Mouse (Mus musculus) liver, embryonic 15.5 days (tissue): ENCODE results near the gene Rerg. TPM values are rescaled to one million over a fixed set of nuclear protein-coding genes. Genes with fewer than 3 reads are reported as not detected.

Experiments used
- ATAC-seq: fragments of 200-750 bp; cut with Nextera tagmentation; 2 replicates; pipeline ENCODE4 v1.8.0; 2017; ENCODE audit warnings: moderate number of reproducible peaks, mild to moderate bottlenecking, moderate library complexity; ENCODE audit not compliant: insufficient read depth
- H3K27ac ChIP-seq: fragments of 300-500 bp; sonication (generic); replicated peaks from 2 replicates; pipeline ENCODE4 v1.5.1; 2015; ENCODE audit warnings: mild to moderate bottlenecking, inconsistent platforms
- H3K27me3 ChIP-seq: fragments of 300-500 bp; sonication (generic); 2 replicates; pipeline ENCODE4 v1.6.1; 2015; ENCODE audit warnings: mild to moderate bottlenecking, inconsistent platforms
- H3K36me3 ChIP-seq: fragments of 300-500 bp; sonication (generic); replicated peaks from 2 replicates; pipeline ENCODE4 v1.6.1; 2015; ENCODE audit warnings: moderate library complexity, mild to moderate bottlenecking, inconsistent platforms
- H3K4me1 ChIP-seq: fragments of 300-500 bp; sonication (generic); replicated peaks from 2 replicates; pipeline ENCODE4 v1.6.1; 2015; ENCODE audit warnings: inconsistent platforms
- H3K4me2 ChIP-seq: fragments of 300-500 bp; sonication (generic); 2 replicates; pipeline ENCODE4 v1.6.1; 2015; ENCODE audit warnings: moderate library complexity, mild to moderate bottlenecking, inconsistent platforms
- H3K4me3 ChIP-seq: fragments of 300-500 bp; sonication (generic); replicated peaks from 2 replicates; pipeline ENCODE4 v1.5.1; 2015; ENCODE audit warnings: mild to moderate bottlenecking, inconsistent platforms
- H3K9ac ChIP-seq: fragments of 300-500 bp; sonication (generic); 2 replicates; pipeline ENCODE4 v1.6.1; 2015; ENCODE audit warnings: moderate library complexity, mild to moderate bottlenecking, inconsistent platforms
- H3K9me3 ChIP-seq: fragments of 300-500 bp; sonication (generic); replicated peaks from 2 replicates; pipeline ENCODE4 v1.6.1; 2016; ENCODE audit warnings: inconsistent platforms
- WGBS: fragments of 180-500 bp; shearing (Covaris S2); methylation state at CpG from one replicate; pipeline ENCODE4 v1.1.7; 2015; ENCODE audit warnings: mixed read lengths; ENCODE audit not compliant: insufficient replicate concordance; 5-methylcytosine and 5-hydroxymethylcytosine counted together
- polyA plus RNA-seq: library from polyadenylated mRNA; unstranded; fragments of >200 nt; fragmentation: Nextera tagmentation; extraction: Ambion mirVana; gene quantifications from 2 replicates; pipeline ENCODE4 v1.2.1, GENCODE M21; 2015

Rerg gene
- polyA plus RNA-seq, 1 experiment from 2014 or later = 2.7 TPM

GRCm38 (mm10) chr6:137071466-137071865 lies 98.8 kb downstream of the Rerg start:
- no peak overlapping the region for H3K9ac ChIP-seq
- H3K4me3 ChIP-seq = no peak overlapping the region
- WGBS = 60% methylated on average over 9 of the region's 9 CpGs
- ATAC-seq = no peak
- no peaks in the 10 kb centered on the region for H3K27me3 ChIP-seq
- no peak overlapping the region for H3K27ac ChIP-seq
- H3K4me1 ChIP-seq = no peaks in the 10 kb centered on the region
- no peaks in the 10 kb centered on the region for H3K36me3 ChIP-seq
- no peaks in the 10 kb centered on the region for H3K9me3 ChIP-seq
- no peak overlapping the region for H3K4me2 ChIP-seq

GRCm38 (mm10) chr6:137065506-137065905 lies 104.8 kb downstream of the Rerg start:
- 64% methylated on average over 7 of the region's 7 CpGs for WGBS
- H3K4me2 ChIP-seq = no peak overlapping the region
- H3K9me3 ChIP-seq = no peaks in the 10 kb centered on the region
- no peak for ATAC-seq
- H3K36me3 ChIP-seq = no peaks in the 10 kb centered on the region
- H3K4me3 ChIP-seq = no peak overlapping the region
- H3K27ac ChIP-seq = no peak overlapping the region
- no peak overlapping the region for H3K9ac ChIP-seq
- H3K27me3 ChIP-seq = no peaks in the 10 kb centered on the region
- no peaks in the 10 kb centered on the region for H3K4me1 ChIP-seq

GRCm38 (mm10) chr6:137064786-137065185 lies 105.5 kb downstream of the Rerg start:
- Histone ChIP-seq H3K4me1 (no peaks in the 10 kb centered on the region), H3K4me3 (no peak overlapping the region), H3K9me3 (no peaks in the 10 kb centered on the region), H3K4me2 (no peak overlapping the region), H3K36me3 (no peaks in the 10 kb centered on the region), H3K27ac (no peak overlapping the region), H3K9ac (no peak overlapping the region), H3K27me3 (no peaks in the 10 kb centered on the region)
- no peak for ATAC-seq
- 85% methylated on average over 14 of the region's 14 CpGs for WGBS

- Histone ChIP-seq H3K9me3 (no peaks in the 10 kb centered on the region), H3K4me3 (no peak overlapping the region), H3K27ac (no peak overlapping the region), H3K36me3 (no peaks in the 10 kb centered on the region), H3K9ac (no peak overlapping the region), H3K4me1 (no peaks in the 10 kb centered on the region), H3K27me3 (no peaks in the 10 kb centered on the region), H3K4me2 (no peak overlapping the region)
- 35% methylated on average over 10 of the region's 10 CpGs for WGBS
- no peak for ATAC-seq
These were observed 106.9 kb downstream of the Rerg start for GRCm38 (mm10) chr6:137063239-137063940.

GRCm38 (mm10) chr6:137061880-137062531 lies 108.3 kb downstream of the Rerg start:
- H3K27ac ChIP-seq = no peak overlapping the region
- no peak overlapping the region for H3K9ac ChIP-seq
- H3K9me3 ChIP-seq = no peaks in the 10 kb centered on the region
- H3K4me1 ChIP-seq = no peaks in the 10 kb centered on the region
- no peak overlapping the region for H3K4me2 ChIP-seq
- WGBS = 73% methylated on average over 18 of the region's 18 CpGs
- no peaks in the 10 kb centered on the region for H3K27me3 ChIP-seq
- ATAC-seq = no peak
- no peak overlapping the region for H3K4me3 ChIP-seq
- H3K36me3 ChIP-seq = no peaks in the 10 kb centered on the region

GRCm38 (mm10) chr6:137060595-137060994 lies 109.7 kb downstream of the Rerg start:
- no peaks in the 10 kb centered on the region for H3K36me3 ChIP-seq
- no peak overlapping the region for H3K27ac ChIP-seq

GRCm38 (mm10) chr6:137058257-137058656 lies 112.0 kb downstream of the Rerg start:
- Histone ChIP-seq H3K27ac (no peak overlapping the region), H3K9ac (no peak overlapping the region), H3K4me2 (no peak overlapping the region), H3K27me3 (no peaks in the 10 kb centered on the region), H3K4me3 (no peak overlapping the region), H3K9me3 (no peaks in the 10 kb centered on the region), H3K4me1 (no peaks in the 10 kb centered on the region), H3K36me3 (no peaks in the 10 kb centered on the region)
- no peak for ATAC-seq
- WGBS = 58% methylated on average over 2 of the region's 2 CpGs

More at GRCm38 (mm10) chr6:137060595-137060994, 109.7 kb downstream of the Rerg start:
- H3K4me3 ChIP-seq = no peak overlapping the region
- no peak for ATAC-seq
- H3K9me3 ChIP-seq = no peaks in the 10 kb centered on the region
- no peak overlapping the region for H3K9ac ChIP-seq
- no peaks in the 10 kb centered on the region for H3K4me1 ChIP-seq
- H3K27me3 ChIP-seq = no peaks in the 10 kb centered on the region
- H3K4me2 ChIP-seq = no peak overlapping the region
- 53% methylated on average over 5 of the region's 5 CpGs for WGBS

- no peak overlapping the region for H3K27ac ChIP-seq
- no peak overlapping the region for H3K4me3 ChIP-seq
- 54% methylated on average over 2 of the region's 2 CpGs for WGBS
- H3K9me3 ChIP-seq = no peaks in the 10 kb centered on the region
- H3K36me3 ChIP-seq = no peaks in the 10 kb centered on the region
- H3K4me2 ChIP-seq = no peak overlapping the region
- no peak for ATAC-seq
- no peak overlapping the region for H3K9ac ChIP-seq
- H3K27me3 ChIP-seq = no peaks in the 10 kb centered on the region
- no peaks in the 10 kb centered on the region for H3K4me1 ChIP-seq
These were observed 116.2 kb downstream of the Rerg start for GRCm38 (mm10) chr6:137054073-137054472.

GRCm38 (mm10) chr6:137053464-137053863 lies 116.8 kb downstream of the Rerg start:
- Histone ChIP-seq H3K4me3 (no peak overlapping the region), H3K9ac (no peak overlapping the region), H3K4me2 (no peak overlapping the region), H3K36me3 (no peaks in the 10 kb centered on the region), H3K27me3 (no peaks in the 10 kb centered on the region), H3K9me3 (no peaks in the 10 kb centered on the region), H3K27ac (no peak overlapping the region), H3K4me1 (no peaks in the 10 kb centered on the region)
- no peak for ATAC-seq
- 49% methylated on average over 5 of the region's 5 CpGs for WGBS

GRCm38 (mm10) chr6:137053006-137053405 lies 117.3 kb downstream of the Rerg start:
- Histone ChIP-seq H3K9ac (no peak overlapping the region), H3K4me1 (no peaks in the 10 kb centered on the region), H3K27ac (no peak overlapping the region), H3K4me2 (no peak overlapping the region), H3K36me3 (no peaks in the 10 kb centered on the region), H3K4me3 (no peak overlapping the region), H3K27me3 (no peaks in the 10 kb centered on the region), H3K9me3 (no peaks in the 10 kb centered on the region)
- WGBS = 75% methylated on average over 9 of the region's 9 CpGs
- ATAC-seq = no peak

GRCm38 (mm10) chr6:137047036-137047435 lies 123.3 kb downstream of the Rerg start:
- Histone ChIP-seq H3K27me3 (no peaks in the 10 kb centered on the region), H3K36me3 (no peaks in the 10 kb centered on the region), H3K4me3 (no peak overlapping the region), H3K4me1 (no peaks in the 10 kb centered on the region), H3K9ac (no peak overlapping the region), H3K27ac (no peak overlapping the region), H3K4me2 (no peak overlapping the region), H3K9me3 (no peaks in the 10 kb centered on the region)
- no peak for ATAC-seq
- 73% methylated on average over 11 of the region's 11 CpGs for WGBS
